Mouse (Mus musculus): ENCODE data around the gene Map4k2.

DNA sequence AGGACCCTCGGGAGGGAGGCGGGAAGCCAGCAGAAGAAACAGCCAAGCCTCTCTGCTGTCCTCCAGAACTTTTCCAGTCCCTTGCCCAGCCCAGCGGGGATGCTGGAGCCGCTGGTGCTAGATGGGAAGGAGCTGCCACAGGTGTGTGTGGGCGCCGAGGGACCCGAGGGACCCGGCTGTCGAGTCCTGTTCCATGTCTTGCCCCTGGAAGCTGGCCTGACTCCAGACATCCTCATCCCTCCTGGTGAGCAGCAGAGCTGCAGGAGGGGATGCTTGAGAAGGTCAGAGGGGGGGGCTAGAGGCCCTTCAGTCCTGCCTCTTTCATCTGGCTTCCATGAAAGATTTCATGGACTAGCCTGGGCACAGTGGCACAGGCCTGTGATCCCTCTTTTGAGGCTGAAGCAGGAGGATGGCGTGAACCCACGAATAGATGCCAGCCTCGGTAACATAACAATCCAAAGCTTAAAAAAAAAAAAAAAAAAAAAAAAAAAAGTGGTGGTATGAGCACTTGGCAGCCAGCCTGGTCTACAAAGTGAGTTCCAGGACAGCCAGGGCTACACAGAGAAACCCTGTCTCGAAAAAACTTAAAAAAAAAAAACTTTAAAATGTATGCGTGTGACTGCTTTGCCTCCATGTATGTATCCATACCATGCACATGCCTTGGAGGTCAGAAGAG is 10.6 kb downstream of the Map4k2 start:
- TF ChIP-seq CTCF (IDR thresholded peaks at IDR 0.05; ENCODE audit: low read depth, low read length) (no peak), EP300 (IDR thresholded peaks at IDR 0.05; ENCODE audit: insufficient read depth, low read depth, low read length) (no peak), POLR2A (IDR thresholded peaks at IDR 0.05; ENCODE audit: insufficient read depth, low read length) (no peak)

Data from ES-Bruce4 (cell line).